Mouse (Mus musculus): ENCODE data around the gene Vsig10. TPM values are rescaled to one million over a fixed set of nuclear protein-coding genes. Genes with fewer than 3 reads are reported as not detected.

The Vsig10 gene
- polyA plus RNA-seq, 1 experiment from 2014 or later: 2.2 TPM

GRCm38 (mm10) chr5:117398007-117398550, 79.2 kb downstream of the Vsig10 start:
- no peak overlapping the region for H3K4me2 ChIP-seq (ENCODE audit: low read length)
- H3K4me1 ChIP-seq (ENCODE audit: control insufficient read depth, insufficient read depth, low read depth, low read length): no peaks in the 10 kb centered on the region
- H3K4me3 ChIP-seq (ENCODE audit: low read length): no peak overlapping the region
- H3K9ac ChIP-seq (ENCODE audit: low read depth, low read length): no peak overlapping the region
- no peaks in the 10 kb centered on the region for H3K9me3 ChIP-seq (ENCODE audit: control insufficient read depth, low read length)
- ATAC-seq: no peak
- WGBS: 23% methylated on average over 5 of the region's 5 CpGs
- H3K27me3 ChIP-seq (replicated peaks; ENCODE audit: control insufficient read depth, insufficient read depth, low read length): no peaks in the 10 kb centered on the region
- no peaks in the 10 kb centered on the region for H3K36me3 ChIP-seq (ENCODE audit: control insufficient read depth, insufficient read depth, low read length)
- no peak overlapping the region for H3K27ac ChIP-seq (ENCODE audit: low read depth, low read length)

DNA sequence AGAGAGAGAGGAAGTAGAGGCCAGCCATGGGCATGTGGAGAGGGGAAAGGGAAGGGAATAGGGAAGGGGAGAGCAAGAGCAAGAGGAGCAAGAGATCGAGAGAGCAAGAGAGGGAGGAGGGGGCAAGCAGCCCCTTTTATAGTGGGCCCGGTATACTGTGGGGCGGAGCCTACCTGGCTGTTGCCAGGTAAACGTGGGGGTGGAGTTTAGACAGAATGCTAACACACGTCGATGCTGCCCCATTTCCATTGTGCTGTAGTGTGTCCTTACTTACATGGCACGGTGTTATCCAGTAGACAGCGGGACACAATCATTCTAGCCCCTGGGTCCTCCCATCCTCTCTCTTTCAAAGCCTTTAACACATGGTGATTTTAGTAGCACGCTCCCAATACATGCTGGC, 80.4 kb downstream of the Vsig10 start:
- Histone ChIP-seq H3K4me1 (ENCODE audit: control insufficient read depth, insufficient read depth, low read depth, low read length) (no peaks in the 10 kb centered on the region), H3K27me3 (replicated peaks; ENCODE audit: control insufficient read depth, insufficient read depth, low read length) (no peaks in the 10 kb centered on the region), H3K4me2 (ENCODE audit: low read length) (no peak overlapping the region), H3K4me3 (ENCODE audit: low read length) (no peak overlapping the region), H3K27ac (ENCODE audit: low read depth, low read length) (no peak overlapping the region), H3K9me3 (ENCODE audit: control insufficient read depth, low read length) (no peaks in the 10 kb centered on the region), H3K36me3 (ENCODE audit: control insufficient read depth, insufficient read depth, low read length) (no peaks in the 10 kb centered on the region), H3K9ac (ENCODE audit: low read depth, low read length) (no peak overlapping the region)
- ATAC-seq: no peak
- 85% methylated on average over 9 of the region's 9 CpGs for WGBS

GRCm38 (mm10) chr5:117403609-117404008, 84.7 kb downstream of the Vsig10 start:
- ATAC-seq: no peak
- WGBS: 89% methylated on average over 8 of the region's 8 CpGs

More at GRCm38 (mm10) chr5:117403609-117404008, 84.7 kb downstream of the Vsig10 start:
- no peaks in the 10 kb centered on the region for H3K36me3 ChIP-seq (ENCODE audit: control insufficient read depth, insufficient read depth, low read length)
- H3K9me3 ChIP-seq (ENCODE audit: control insufficient read depth, low read length): no peaks in the 10 kb centered on the region
- H3K4me3 ChIP-seq (ENCODE audit: low read length): no peak overlapping the region
- H3K4me2 ChIP-seq (ENCODE audit: low read length): no peak overlapping the region
- no peak overlapping the region for H3K9ac ChIP-seq (ENCODE audit: low read depth, low read length)
- no peak overlapping the region for H3K27ac ChIP-seq (ENCODE audit: low read depth, low read length)
- H3K27me3 ChIP-seq (replicated peaks; ENCODE audit: control insufficient read depth, insufficient read depth, low read length): no peaks in the 10 kb centered on the region
- H3K4me1 ChIP-seq (ENCODE audit: control insufficient read depth, insufficient read depth, low read depth, low read length): no peaks in the 10 kb centered on the region

Other genes with a start within 250 kb of the Vsig10 start
- gene Suds3, start 203.0 kb upstream of the Vsig10 start, polyA plus RNA-seq (2015; fragmentation: Nextera tagmentation; extraction: Ambion mirVana): 70.0 and 76.7 TPM in 2 replicates
- gene Taok3, start 199.0 kb upstream of the Vsig10 start, polyA plus RNA-seq (2015; fragmentation: Nextera tagmentation; extraction: Ambion mirVana): 61.7 and 63.3 TPM in 2 replicates
- 1,116 and 1,205 TPM in 2 replicates for gene Pebp1, start 31.5 kb upstream of the Vsig10 start, polyA plus RNA-seq (2015; fragmentation: Nextera tagmentation; extraction: Ambion mirVana)
- gene Wsb2, start 38.2 kb downstream of the Vsig10 start, polyA plus RNA-seq (2015; fragmentation: Nextera tagmentation; extraction: Ambion mirVana): 200 and 278 TPM in 2 replicates
- gene Rfc5, start 70.0 kb downstream of the Vsig10 start, polyA plus RNA-seq (2015; fragmentation: Nextera tagmentation; extraction: Ambion mirVana): 31.9 and 32.7 TPM in 2 replicates
- 6.0 and 6.3 TPM in 2 replicates for gene Ksr2, start 94.9 kb downstream of the Vsig10 start, polyA plus RNA-seq (2015; fragmentation: Nextera tagmentation; extraction: Ambion mirVana)